Comparison of ENCODE assay signal across 8 mouse cellular contexts in the genomic region with DNA sequence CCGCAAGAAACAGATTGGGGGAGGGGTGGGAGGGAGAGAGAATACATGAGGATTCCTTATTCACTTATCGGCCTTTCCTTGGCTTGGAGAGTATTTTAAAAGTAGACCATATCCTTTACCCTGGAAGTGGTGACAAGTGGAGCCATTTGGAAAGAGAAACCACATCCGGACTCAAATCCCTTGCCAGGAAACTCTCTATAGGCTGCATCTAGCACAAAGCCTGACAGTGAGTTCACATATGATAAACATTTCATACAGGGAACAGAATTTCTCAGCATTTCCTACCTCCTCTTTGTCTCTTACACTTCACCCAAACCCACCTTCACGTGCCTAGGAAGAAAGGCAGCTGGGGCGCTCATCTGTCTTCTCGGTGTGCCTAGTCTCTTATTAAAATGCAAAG. TPM values are rescaled to one million over a fixed set of nuclear protein-coding genes. Genes with fewer than 3 reads are reported as not detected.
DNase-seq lines count a peak whose midpoint lies in the region; ATAC-seq and TF ChIP-seq lines count a peak whose summit lies in the region.

No protein-coding gene starts in this region.

- 16% methylated on average over 6 of the region's 6 CpGs for WGBS in hindbrain, embryonic 12.5 days
- 7% methylated on average over 6 of the region's 6 CpGs for WGBS in midbrain, embryonic 15.5 days

- peaks cover 35% of the 10 kb centered on the region for H3K36me3 ChIP-seq in hindbrain, embryonic 12.5 days
- H3K36me3 ChIP-seq in midbrain, embryonic 15.5 days (replicated peaks) = peaks cover 7% of the 10 kb centered on the region; the same call in 1 of the 2 replicates

- H3K27ac ChIP-seq in left cerebral cortex, adult 2 months = peak overlapping the region; percentile 93
- peak overlapping the region; percentile 93 for H3K27ac ChIP-seq in hindbrain, embryonic 12.5 days
- H3K27ac ChIP-seq in midbrain, embryonic 15.5 days = peak overlapping the region; percentile 95

- H3K4me1 ChIP-seq in hindbrain, embryonic 12.5 days = peaks cover 34% of the 10 kb centered on the region
- H3K4me1 ChIP-seq in midbrain, embryonic 15.5 days = peaks cover 23% of the 10 kb centered on the region

- ATAC-seq in common myeloid progenitor, adult 5-6 weeks (replicated peaks; ENCODE audit: low read depth, poor library complexity, severe bottlenecking) = peak; percentile 27; the same call in 1 of the 2 replicates
- no peak for ATAC-seq in hindbrain, embryonic 12.5 days (ENCODE audit: low FRiP score)
- ATAC-seq in midbrain, embryonic 15.5 days (replicated peaks) = peak; percentile 2; the same call in 1 of the 2 replicates

- H3K9ac ChIP-seq in hindbrain, embryonic 12.5 days = peak overlapping the region; percentile 74
- H3K9ac ChIP-seq in midbrain, embryonic 15.5 days = peak overlapping the region; percentile 80

- H3K9me3 ChIP-seq in hindbrain, embryonic 12.5 days (replicated peaks) = no peaks in the 10 kb centered on the region
- no peaks in the 10 kb centered on the region for H3K9me3 ChIP-seq in midbrain, embryonic 15.5 days

- no peak for DNase-seq in left cerebral cortex, adult 2 months (ENCODE audit: extremely low spot score in 1 of 2, low spot score in 2 of 2)
- DNase-seq in left cerebral cortex, postnatal 36 days (ENCODE audit: low spot score in 2 of 2) = no peak
- DNase-seq in ovary, postnatal 10 days (ENCODE audit: low spot score) = no peak
- DNase-seq in urinary bladder, adult 2 months (ENCODE audit: low spot score) = no peak
- no peak for DNase-seq in adrenal gland, adult 18-20 months (ENCODE audit: low spot score in 2 of 2)

- no peaks in the 10 kb centered on the region for H3K27me3 ChIP-seq in hindbrain, embryonic 12.5 days
- no peaks in the 10 kb centered on the region for H3K27me3 ChIP-seq in midbrain, embryonic 15.5 days (replicated peaks)

- intact Hi-C loops in left cerebral cortex, adult 2 months (cut with DNase I) = loop anchor here (2.0 kb wide), 1 partner anchor 20 kb away; no protein-coding TSS in a partner anchor
- intact Hi-C loops in left cerebral cortex, postnatal 36 days (cut with DNase I) = no loop called here

- TF ChIP-seq CTCF in left cerebral cortex, adult 2 months (IDR thresholded peaks at IDR 0.05) = no peak

- H3K4me3 ChIP-seq in left cerebral cortex, adult 2 months = peak overlapping the region; percentile 86
- peak overlapping the region; percentile 69 for H3K4me3 ChIP-seq in hindbrain, embryonic 12.5 days
- H3K4me3 ChIP-seq in midbrain, embryonic 15.5 days = peak overlapping the region; percentile 85

- peak overlapping the region; percentile 74 for H3K4me2 ChIP-seq in hindbrain, embryonic 12.5 days (replicated peaks)
- H3K4me2 ChIP-seq in midbrain, embryonic 15.5 days = peak overlapping the region; percentile 74

RNA-seq across cellular contexts. Expression of a gene that starts 0.7 kb away (rescaled TPM):
- total RNA-seq in left cerebral cortex, adult 2 months (2021) = 10 to 100 TPM; 85.5 to 87.1 TPM
- total RNA-seq in left cerebral cortex, postnatal 36 days (2021) = 10 to 100 TPM; 65.5 to 98.0 TPM
- total RNA-seq in common myeloid progenitor, adult 5-6 weeks (2017) = 20.2 and 21.7 TPM in 2 replicates
- 80.7 and 80.9 TPM in 2 replicates for polyA plus RNA-seq in hindbrain, embryonic 12.5 days (2016; fragmentation: Nextera tagmentation; extraction: Ambion mirVana)
- polyA plus RNA-seq in midbrain, embryonic 15.5 days (2015; fragmentation: Nextera tagmentation; extraction: Ambion mirVana) = 69.2 and 78.4 TPM in 2 replicates
- polyA plus RNA-seq in urinary bladder, adult 2 months (2012; rRNA removed) = 46.8 and 47.7 TPM in 2 replicates
- 10 to 100 TPM; 30.9 to 42.1 TPM for total RNA-seq in adrenal gland, adult 18-20 months (2021)

RNA-seq across cellular contexts. Expression of a gene that starts 28.6 kb away (rescaled TPM):
- total RNA-seq in left cerebral cortex, adult 2 months (2021) = 10 to 100 TPM; 59.4 to 66.8 TPM
- total RNA-seq in left cerebral cortex, postnatal 36 days (2021) = 10 to 100 TPM; 58.3 to 62.1 TPM
- total RNA-seq in common myeloid progenitor, adult 5-6 weeks (2017) = 38.7 and 40.5 TPM in 2 replicates
- polyA plus RNA-seq in hindbrain, embryonic 12.5 days (2016; fragmentation: Nextera tagmentation; extraction: Ambion mirVana) = 72.7 and 77.8 TPM in 2 replicates
- polyA plus RNA-seq in midbrain, embryonic 15.5 days (2015; fragmentation: Nextera tagmentation; extraction: Ambion mirVana) = 81.7 and 85.1 TPM in 2 replicates
- 21.4 and 29.3 TPM in 2 replicates for polyA plus RNA-seq in urinary bladder, adult 2 months (2012; rRNA removed)
- total RNA-seq in adrenal gland, adult 18-20 months (2021) = 100 to 1,000 TPM; 106 to 115 TPM

RNA-seq across cellular contexts. Expression of a gene that starts 31.4 kb away (rescaled TPM):
- total RNA-seq in left cerebral cortex, adult 2 months (2021) = 10 to 100 TPM; 37.2 to 40.0 TPM
- total RNA-seq in left cerebral cortex, postnatal 36 days (2021) = 10 to 100 TPM; 41.3 to 41.6 TPM
- 21.5 and 34.3 TPM in 2 replicates for total RNA-seq in common myeloid progenitor, adult 5-6 weeks (2017)
- polyA plus RNA-seq in hindbrain, embryonic 12.5 days (2016; fragmentation: Nextera tagmentation; extraction: Ambion mirVana) = 57.4 and 63.1 TPM in 2 replicates
- polyA plus RNA-seq in midbrain, embryonic 15.5 days (2015; fragmentation: Nextera tagmentation; extraction: Ambion mirVana) = 86.7 and 92.5 TPM in 2 replicates
- 45.1 and 57.1 TPM in 2 replicates for polyA plus RNA-seq in urinary bladder, adult 2 months (2012; rRNA removed)
- total RNA-seq in adrenal gland, adult 18-20 months (2021) = 10 to 100 TPM; 17.3 to 20.7 TPM

RNA-seq across cellular contexts. Expression of a gene that starts 31.6 kb away (rescaled TPM):
- total RNA-seq in left cerebral cortex, adult 2 months (2021) = 100 to 1,000 TPM; 112 to 119 TPM
- total RNA-seq in left cerebral cortex, postnatal 36 days (2021) = 100 to 1,000 TPM; 115 to 118 TPM
- 24.2 and 25.9 TPM in 2 replicates for total RNA-seq in common myeloid progenitor, adult 5-6 weeks (2017)
- polyA plus RNA-seq in hindbrain, embryonic 12.5 days (2016; fragmentation: Nextera tagmentation; extraction: Ambion mirVana) = 43.8 and 45.9 TPM in 2 replicates
- 63.0 and 64.0 TPM in 2 replicates for polyA plus RNA-seq in midbrain, embryonic 15.5 days (2015; fragmentation: Nextera tagmentation; extraction: Ambion mirVana)
- polyA plus RNA-seq in urinary bladder, adult 2 months (2012; rRNA removed) = 94.7 and 106 TPM in 2 replicates
- total RNA-seq in adrenal gland, adult 18-20 months (2021) = 100 to 1,000 TPM; 208 to 244 TPM

RNA-seq across cellular contexts. Expression of a gene that starts 36.3 kb away (rescaled TPM):
- 1 to 10 TPM; 7.6 to 9.1 TPM for total RNA-seq in left cerebral cortex, adult 2 months (2021)
- 1 to 10 TPM; 7.2 to 8.4 TPM for total RNA-seq in left cerebral cortex, postnatal 36 days (2021)
- total RNA-seq in common myeloid progenitor, adult 5-6 weeks (2017) = 9.9 and 12.5 TPM in 2 replicates
- 2.2 and 2.3 TPM in 2 replicates for polyA plus RNA-seq in hindbrain, embryonic 12.5 days (2016; fragmentation: Nextera tagmentation; extraction: Ambion mirVana)
- polyA plus RNA-seq in midbrain, embryonic 15.5 days (2015; fragmentation: Nextera tagmentation; extraction: Ambion mirVana) = 2.7 and 3.1 TPM in 2 replicates
- 9.6 and 11.8 TPM in 2 replicates for polyA plus RNA-seq in urinary bladder, adult 2 months (2012; rRNA removed)
- total RNA-seq in adrenal gland, adult 18-20 months (2021) = 10 to 100 TPM; 12.9 to 13.1 TPM
